In the genomic region with DNA sequence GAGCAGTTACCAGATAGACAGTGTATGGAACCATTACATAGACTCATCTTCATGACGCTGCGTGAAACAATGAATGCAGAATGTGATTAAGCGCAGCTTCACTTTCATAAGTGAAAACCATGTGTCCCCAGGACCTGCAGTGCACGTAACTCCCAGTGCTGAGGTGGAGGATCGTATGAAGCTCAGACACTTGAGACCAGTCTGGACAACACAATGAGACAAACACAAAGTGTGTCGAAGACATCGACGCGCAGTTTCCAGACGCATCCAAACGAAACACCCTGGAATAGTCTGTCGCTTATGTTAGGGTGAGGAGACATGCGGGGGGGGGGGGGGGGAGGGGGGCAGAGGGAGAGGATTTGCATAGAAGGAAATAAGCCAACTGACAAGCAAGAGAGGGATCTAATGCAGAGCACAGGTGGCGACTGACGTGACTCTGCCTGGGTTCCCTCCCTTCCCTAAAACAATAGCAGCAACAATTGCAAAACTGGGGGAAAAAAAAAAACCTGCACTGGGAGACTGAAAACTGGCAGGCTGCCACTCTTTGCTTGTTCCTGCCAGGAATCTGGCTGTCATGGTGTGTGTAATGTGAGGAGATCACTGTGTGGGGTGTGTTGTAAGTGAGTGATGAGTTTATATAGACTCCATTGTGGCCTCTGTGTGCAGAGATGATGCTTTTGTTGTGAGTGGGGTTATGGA, we compare ENCODE assay signal across 9 mouse cellular contexts. TPM values are rescaled to one million over a fixed set of nuclear protein-coding genes. Genes with fewer than 3 reads are reported as not detected.
DNase-seq lines count a peak whose midpoint lies in the region; ATAC-seq and TF ChIP-seq lines count a peak whose summit lies in the region.
"Had no signal": no experiment of that assay in that cellular context is flagged by ENCODE, and none has a peak within 500 bp of the region (broad histone marks: within the 10 kb centered on the region; RNA-seq: fewer than 3 reads in every experiment).

No protein-coding gene starts in this region.

- no peak for ATAC-seq in limb, embryonic 14.5 days (ENCODE audit: low FRiP score, low read depth)
- 0 out of 2 replicates have a peak, but pooled peaks have one; percentile 35 for ATAC-seq in hindbrain, postnatal 0 days
- no peak for ATAC-seq in erythroblast, adult 5-6 weeks (replicated peaks; ENCODE audit: low FRiP score, poor library complexity, severe bottlenecking)

- TF ChIP-seq POLR2A in limb, embryonic 14.5 days (IDR thresholded peaks at IDR 0.05; ENCODE audit: borderline replicate concordance, extremely low read depth, insufficient read depth, insufficient read length): no peak
- TF ChIP-seq POLR2A in brain, embryonic 14.5 days (IDR thresholded peaks at IDR 0.05; ENCODE audit: borderline replicate concordance, extremely low read depth, insufficient read depth, insufficient read length, poor library complexity, severe bottlenecking): no peak

- intact Hi-C loops in gastrocnemius, adult 2 months (cut with DNase I): no loop called here

- H3K9ac ChIP-seq in limb, embryonic 14.5 days (ENCODE audit: low read depth, low read length, severe bottlenecking): no peak overlapping the region
- H3K9ac ChIP-seq in hindbrain, postnatal 0 days (replicated peaks; ENCODE audit: low read length): no peak overlapping the region
- H3K9ac ChIP-seq: midbrain, embryonic 12.5 days had no signal

- no peak overlapping the region for H3K27ac ChIP-seq in limb, embryonic 14.5 days (replicated peaks; ENCODE audit: low read depth, low read length)
- H3K27ac ChIP-seq in limb, embryonic 10.5 days: no peak overlapping the region
- no peak overlapping the region for H3K27ac ChIP-seq in gastrocnemius, adult 2 months
- H3K27ac ChIP-seq in hindbrain, postnatal 0 days: no peak overlapping the region
- H3K27ac ChIP-seq: midbrain, embryonic 12.5 days had no signal

- no peaks in the 10 kb centered on the region for H3K4me1 ChIP-seq in limb, embryonic 14.5 days (ENCODE audit: control insufficient read depth, insufficient read depth, low read length)
- H3K4me1 ChIP-seq in limb, embryonic 10.5 days: no peaks in the 10 kb centered on the region
- no peaks in the 10 kb centered on the region for H3K4me1 ChIP-seq in hindbrain, postnatal 0 days (ENCODE audit: insufficient read depth, low read length)

- DNase-seq in limb, embryonic 14.5 days (ENCODE audit: low spot score): peak; percentile 76
- no peak for DNase-seq in limb, embryonic 10.5 days (ENCODE audit: low spot score)
- DNase-seq in brain, embryonic 14.5 days (ENCODE audit: low read depth): peak; percentile 81
- peak; percentile 71 for DNase-seq in gastrocnemius, adult 2 months
- DNase-seq in hindbrain, postnatal 0 days (ENCODE audit: low spot score): peak; percentile 45
- DNase-seq in lung, postnatal 4 days: peak; percentile 64 to 79
- DNase-seq in spleen, adult 18-20 months: no peak

- no peak for TF ChIP-seq CTCF in brain, embryonic 14.5 days (IDR thresholded peaks at IDR 0.05; ENCODE audit: borderline replicate concordance, extremely low read depth, insufficient read depth, insufficient read length)
- no peak for TF ChIP-seq CTCF in gastrocnemius, adult 2 months (IDR thresholded peaks at IDR 0.05)
- no peak for TF ChIP-seq CTCF in hindbrain, postnatal 0 days (IDR thresholded peaks at IDR 0.05; ENCODE audit: low read depth)

- H3K4me2 ChIP-seq in limb, embryonic 14.5 days (replicated peaks; ENCODE audit: low read depth, low read length, severe bottlenecking): no peak overlapping the region
- peak overlapping the region; percentile 45 for H3K4me2 ChIP-seq in hindbrain, postnatal 0 days (ENCODE audit: low read depth, low read length)
- H3K4me2 ChIP-seq: midbrain, embryonic 12.5 days had no signal

- no peaks in the 10 kb centered on the region for H3K9me3 ChIP-seq in limb, embryonic 14.5 days (ENCODE audit: control insufficient read depth, low read length)
- no peaks in the 10 kb centered on the region for H3K9me3 ChIP-seq in limb, embryonic 10.5 days (replicated peaks)
- no peaks in the 10 kb centered on the region for H3K9me3 ChIP-seq in hindbrain, postnatal 0 days (ENCODE audit: low read length)
- H3K9me3 ChIP-seq: midbrain, embryonic 12.5 days had no signal

- no peaks in the 10 kb centered on the region for H3K36me3 ChIP-seq in limb, embryonic 14.5 days (ENCODE audit: control insufficient read depth, insufficient read depth, low read length)
- no peaks in the 10 kb centered on the region for H3K36me3 ChIP-seq in limb, embryonic 10.5 days
- no peaks in the 10 kb centered on the region for H3K36me3 ChIP-seq in hindbrain, postnatal 0 days (ENCODE audit: insufficient read depth, low read length)
- H3K36me3 ChIP-seq: midbrain, embryonic 12.5 days had no signal

- H3K4me3 ChIP-seq in limb, embryonic 14.5 days (replicated peaks; ENCODE audit: low read length): no peak overlapping the region
- no peak overlapping the region for H3K4me3 ChIP-seq in limb, embryonic 10.5 days
- H3K4me3 ChIP-seq in gastrocnemius, adult 2 months: peak overlapping the region; percentile 51
- no peak overlapping the region for H3K4me3 ChIP-seq in hindbrain, postnatal 0 days (ENCODE audit: low read length)
- H3K4me3 ChIP-seq: midbrain, embryonic 12.5 days had no signal

- H3K27me3 ChIP-seq in limb, embryonic 14.5 days (ENCODE audit: control insufficient read depth, insufficient read depth, low read length): no peaks in the 10 kb centered on the region
- H3K27me3 ChIP-seq in limb, embryonic 10.5 days (ENCODE audit: low read depth, poor library complexity, severe bottlenecking): no peaks in the 10 kb centered on the region
- no peaks in the 10 kb centered on the region for H3K27me3 ChIP-seq in hindbrain, postnatal 0 days (ENCODE audit: insufficient read depth, low read length)
- H3K27me3 ChIP-seq: midbrain, embryonic 12.5 days had no signal

- WGBS in limb, embryonic 14.5 days: 76% methylated on average over 14 of the region's 15 CpGs
- WGBS in limb, embryonic 10.5 days: 82% methylated on average over 15 of the region's 15 CpGs
- WGBS in hindbrain, postnatal 0 days: 44% methylated on average over 14 of the region's 15 CpGs

RNA-seq across cellular contexts. Expression of a gene that starts 40.3 kb away (rescaled TPM):
- polyA plus RNA-seq in limb, embryonic 14.5 days (2012; rRNA removed): 19.6 and 24.3 TPM in 2 replicates
- 36.4 and 38.2 TPM in 2 replicates for polyA plus RNA-seq in limb, embryonic 14.5 days (2014; fragmentation: Nextera tagmentation; extraction: Ambion mirVana)
- polyA plus RNA-seq in limb, embryonic 10.5 days (2016; fragmentation: Nextera tagmentation; extraction: Ambion mirVana): 11.7 and 13.8 TPM in 2 replicates
- 20.4 and 26.3 TPM in 2 replicates for polyA plus RNA-seq in brain, embryonic 14.5 days (2012; rRNA removed)
- total RNA-seq in gastrocnemius, adult 2 months (2021): 10 to 100 TPM; 66.2 to 72.2 TPM
- total RNA-seq in hindbrain, postnatal 0 days (2014; rRNA removed): 19.9 and 32.4 TPM in 2 replicates
- polyA plus RNA-seq in hindbrain, postnatal 0 days (2015; fragmentation: Nextera tagmentation; extraction: Ambion mirVana): 22.5 and 24.9 TPM in 2 replicates
- total RNA-seq in erythroblast, adult 5-6 weeks (2015; ENCODE audit: low replicate concordance): 0.84 and 9.0 TPM in 2 replicates
- total RNA-seq in erythroblast, adult 5-6 weeks (2017; ENCODE audit: low replicate concordance): 1.4 and 9.0 TPM in 2 replicates

Comparison
In these comparisons a context has a peak if more than half of its experiments do, and no peak if none do; other contexts are left out.
1. DNase-seq: peak in limb, embryonic 14.5 days (single experiment), brain, embryonic 14.5 days (single experiment), gastrocnemius, adult 2 months (single experiment), hindbrain, postnatal 0 days (single experiment) and lung, postnatal 4 days (2 of 2); none in limb, embryonic 10.5 days (single experiment) and spleen, adult 18-20 months (0 of 2).